Mouse (Mus musculus) CH12.LX (cell line): ENCODE results near the gene Erbb3. TPM values are rescaled to one million over a fixed set of nuclear protein-coding genes. Genes with fewer than 3 reads are reported as not detected.

ENCODE experiments used
- DNase-seq: peaks from one replicate; pipeline ENCODE4 v3.0.0-alpha.2; 2013; ENCODE audit errors: extremely low read depth
- H3K27ac ChIP-seq: 2 replicates; pipeline ENCODE4 v1.5.1; 2012; ENCODE audit warnings: low read depth, mild to moderate bottlenecking, control low read depth, moderate library complexity; ENCODE audit not compliant: insufficient read depth
- H3K27me3 ChIP-seq: replicated peaks from 2 replicates; pipeline ENCODE3; 2012; ENCODE audit warnings: inconsistent platforms
- H3K36me3 ChIP-seq, 2 experiments: replicated peaks in 1 of 2; 2 replicates each; pipeline versions ENCODE3 to v1.6.1; 2012; ENCODE audit warnings: inconsistent platforms in 1 of 2, low read length in 1 of 2, mild to moderate bottlenecking in 1 of 2, mixed read lengths in 1 of 2, moderate library complexity in 1 of 2; ENCODE audit not compliant: control insufficient read depth in 1 of 2, insufficient read depth in 1 of 2
- H3K4me1 ChIP-seq, 2 experiments: 2 replicates each; pipeline ENCODE4 v1.6.1; 2012; ENCODE audit warnings: inconsistent platforms in 1 of 2, moderate library complexity in 1 of 2; ENCODE audit not compliant: insufficient read depth in 2 of 2, control insufficient read depth in 1 of 2
- H3K4me2 ChIP-seq: 2 replicates; pipeline ENCODE4 v1.6.1; 2012; ENCODE audit warnings: low read depth, mild to moderate bottlenecking, control low read depth; ENCODE audit not compliant: poor library complexity, insufficient read depth, severe bottlenecking
- H3K4me3 ChIP-seq, 3 experiments: fragments of 150-350 bp in 1 of 3; sonication (generic) in 1 of 3; replicated peaks in 1 of 3; 2 replicates each; pipeline versions ENCODE3 to v1.5.1; 2011 to 2012; ENCODE audit warnings: low read depth in 2 of 3, low read length in 2 of 3, mild to moderate bottlenecking in 2 of 3, moderate library complexity in 2 of 3, control low read depth in 1 of 3, improper control_type of control experiment in 1 of 3, inconsistent platforms in 1 of 3, mixed read lengths in 1 of 3; ENCODE audit not compliant: poor library complexity in 1 of 3
- H3K79me2 ChIP-seq: replicated peaks from 2 replicates; pipeline ENCODE4 v1.6.1; 2012; ENCODE audit warnings: mild to moderate bottlenecking, moderate library complexity; ENCODE audit not compliant: control insufficient read depth, poor library complexity, insufficient read depth, severe bottlenecking; ENCODE audit errors: extremely low read depth
- H3K9ac ChIP-seq: 2 replicates; pipeline ENCODE4 v1.6.1; 2012; ENCODE audit warnings: low read depth, mild to moderate bottlenecking, control low read depth, moderate library complexity; ENCODE audit not compliant: insufficient read depth
- H3K9me3 ChIP-seq: replicated peaks from 2 replicates; pipeline ENCODE3; 2012; ENCODE audit warnings: low read length, inconsistent platforms, mixed read lengths
- CHD1 ChIP-seq: IDR thresholded peaks from 2 replicates; pipeline ENCODE4 v1.6.1; 2012; ENCODE audit warnings: low read depth, low read length, improper control_type of control experiment, inconsistent platforms
- CHD2 ChIP-seq: IDR thresholded peaks from 2 replicates; pipeline ENCODE4 v1.6.1; 2011; ENCODE audit warnings: low read length, improper control_type of control experiment
- CTCF ChIP-seq, 2 experiments: IDR thresholded peaks in 1 of 2; conservative IDR thresholded peaks in 1 of 2; 2 replicates each; pipeline ENCODE4 v1.5.1; 2011 to 2012; ENCODE audit warnings: low read depth in 2 of 2, low read length in 2 of 2, improper control_type of control experiment in 1 of 2, inconsistent platforms in 1 of 2, mild to moderate bottlenecking in 1 of 2, moderate library complexity in 1 of 2
- ELF1 ChIP-seq: IDR thresholded peaks from 2 replicates; pipeline ENCODE4 v1.6.1; 2014; ENCODE audit warnings: low read depth, mild to moderate bottlenecking, inconsistent platforms, low read length, improper control_type of control experiment
- EP300 ChIP-seq: IDR thresholded peaks from 2 replicates; pipeline ENCODE4 v1.6.1; 2011; ENCODE audit warnings: low read length, improper control_type of control experiment
- ETS1 ChIP-seq: conservative IDR thresholded peaks from 2 replicates; pipeline ENCODE4 v1.6.1; 2012; ENCODE audit warnings: low read depth, mild to moderate bottlenecking, inconsistent platforms, low read length, improper control_type of control experiment, moderate library complexity
- HCFC1 ChIP-seq: IDR thresholded peaks from 2 replicates; pipeline ENCODE4 v1.6.1; 2012; ENCODE audit warnings: low read depth, mild to moderate bottlenecking, inconsistent platforms, low read length, improper control_type of control experiment
- IRF4 ChIP-seq: IDR thresholded peaks from 2 replicates; pipeline ENCODE4 v1.6.1; 2014; ENCODE audit warnings: low read depth, mild to moderate bottlenecking, inconsistent platforms, low read length, improper control_type of control experiment
- JUN ChIP-seq: IDR thresholded peaks from 2 replicates; pipeline ENCODE4 v1.6.1; 2011; ENCODE audit warnings: low read depth, mild to moderate bottlenecking, low read length, improper control_type of control experiment, moderate library complexity; ENCODE audit not compliant: insufficient read depth
- MAX ChIP-seq: IDR thresholded peaks from 2 replicates; pipeline ENCODE4 v1.6.1; 2011; ENCODE audit warnings: low read length, improper control_type of control experiment
- MAZ ChIP-seq: IDR thresholded peaks from 2 replicates; pipeline ENCODE4 v1.6.1; 2012; ENCODE audit warnings: low read depth, mild to moderate bottlenecking, inconsistent platforms, low read length, improper control_type of control experiment, moderate library complexity
- MEF2A ChIP-seq: IDR thresholded peaks from 2 replicates; pipeline ENCODE4 v1.6.1; 2014; ENCODE audit warnings: low read depth, mild to moderate bottlenecking, inconsistent platforms, low read length, improper control_type of control experiment, borderline replicate concordance
- MXI1 ChIP-seq: IDR thresholded peaks from 2 replicates; pipeline ENCODE4 v1.6.1; 2011; ENCODE audit warnings: mild to moderate bottlenecking, low read depth, low read length, improper control_type of control experiment
- MYC ChIP-seq: IDR thresholded peaks from 2 replicates; pipeline ENCODE4 v1.6.1; 2011; ENCODE audit warnings: low read depth, mild to moderate bottlenecking, improper control_type of control experiment, low read length
- NRF1 ChIP-seq: IDR thresholded peaks from 2 replicates; pipeline ENCODE4 v1.6.1; 2014; ENCODE audit warnings: low read depth, mild to moderate bottlenecking, inconsistent platforms, low read length, improper control_type of control experiment, moderate library complexity
- PAX5 ChIP-seq: IDR thresholded peaks from 2 replicates; pipeline ENCODE4 v1.6.1; 2012; ENCODE audit warnings: low read length, inconsistent platforms, mixed read lengths
- POLR2A ChIP-seq: IDR thresholded peaks from 2 replicates; pipeline ENCODE4 v1.6.1; 2011; ENCODE audit warnings: low read depth, mild to moderate bottlenecking, improper control_type of control experiment, low read length
- RAD21 ChIP-seq: IDR thresholded peaks from 2 replicates; pipeline ENCODE4 v1.6.1; 2011; ENCODE audit warnings: low read depth, mild to moderate bottlenecking, low read length, improper control_type of control experiment, moderate library complexity
- RCOR1 ChIP-seq: conservative IDR thresholded peaks from 2 replicates; pipeline ENCODE4 v1.6.1; 2012; ENCODE audit warnings: low read depth, mild to moderate bottlenecking, inconsistent platforms, low read length, improper control_type of control experiment
- SMC3 ChIP-seq: IDR thresholded peaks from 2 replicates; pipeline ENCODE4 v1.6.1; 2011; ENCODE audit warnings: low read depth, low read length, improper control_type of control experiment
- TBP ChIP-seq: conservative IDR thresholded peaks from 2 replicates; pipeline ENCODE4 v1.6.1; 2011; ENCODE audit warnings: low read depth, low read length, improper control_type of control experiment
- TCF12 ChIP-seq: IDR thresholded peaks from 2 replicates; pipeline ENCODE4 v1.6.1; 2014; ENCODE audit warnings: low read depth, mild to moderate bottlenecking, inconsistent platforms, low read length, improper control_type of control experiment
- USF1 ChIP-seq: IDR thresholded peaks from 2 replicates; pipeline ENCODE4 v1.6.1; 2014; ENCODE audit warnings: low read depth, mild to moderate bottlenecking, inconsistent platforms, low read length, improper control_type of control experiment
- ZC3H11A ChIP-seq: IDR thresholded peaks from 2 replicates; pipeline ENCODE4 v1.6.1; 2012; ENCODE audit warnings: low read depth, mild to moderate bottlenecking, inconsistent platforms, low read length, improper control_type of control experiment
- ZKSCAN1 ChIP-seq: IDR thresholded peaks from 2 replicates; pipeline ENCODE4 v1.6.1; 2012; ENCODE audit warnings: low read depth, inconsistent platforms, low read length, improper control_type of control experiment, borderline replicate concordance
- ZMIZ1 ChIP-seq: IDR thresholded peaks from 2 replicates; pipeline ENCODE4 v1.6.1; 2012; ENCODE audit warnings: low read depth, mild to moderate bottlenecking, inconsistent platforms, low read length, improper control_type of control experiment
- ZNF384 ChIP-seq: IDR thresholded peaks from 2 replicates; pipeline ENCODE4 v1.6.1; 2012; ENCODE audit warnings: low read depth, low read length, improper control_type of control experiment, inconsistent platforms
- dilution Hi-C: fragments of 300-500 bp; cut with MboI; formaldehyde crosslinking; loops from 2 replicates; pipeline ENCODE4 v1.14.3; 2020; ENCODE audit warnings: low sequenced_read_pairs; ENCODE audit not compliant: extremely low pct_unique_long_range_greater_than_20kb, extremely low pct_ligation_motif_present
- in situ Hi-C: fragments of 300-500 bp; cut with MboI; formaldehyde crosslinking; loops from 3 replicates; pipeline ENCODE4 v1.14.3; 2019; ENCODE audit warnings: low sequenced_read_pairs, low pct_ligation_motif_present, low pct_unique_long_range_greater_than_20kb, mixed read lengths
- polyA plus RNA-seq: library from polyadenylated mRNA; unstranded; fragments of >175 nt; gene quantifications from 2 replicates; pipeline ENCODE4 v1.2.1, GENCODE M21; 2012; ENCODE audit warnings: low read depth; ENCODE audit not compliant: insufficient read length
- total RNA-seq, 2 experiments: library from RNA; depleted of rRNA; stranded (reverse); fragments of 300-350 nt in 1 of 2; fragments of >200 nt in 1 of 2; gene quantifications; 2 replicates each; pipeline ENCODE4 v1.2.3; 2012 to 2014

The Erbb3 gene
- total and polyA plus RNA-seq, 3 experiments, result 7.7 to 12.6 (median 11.3) TPM

DNA sequence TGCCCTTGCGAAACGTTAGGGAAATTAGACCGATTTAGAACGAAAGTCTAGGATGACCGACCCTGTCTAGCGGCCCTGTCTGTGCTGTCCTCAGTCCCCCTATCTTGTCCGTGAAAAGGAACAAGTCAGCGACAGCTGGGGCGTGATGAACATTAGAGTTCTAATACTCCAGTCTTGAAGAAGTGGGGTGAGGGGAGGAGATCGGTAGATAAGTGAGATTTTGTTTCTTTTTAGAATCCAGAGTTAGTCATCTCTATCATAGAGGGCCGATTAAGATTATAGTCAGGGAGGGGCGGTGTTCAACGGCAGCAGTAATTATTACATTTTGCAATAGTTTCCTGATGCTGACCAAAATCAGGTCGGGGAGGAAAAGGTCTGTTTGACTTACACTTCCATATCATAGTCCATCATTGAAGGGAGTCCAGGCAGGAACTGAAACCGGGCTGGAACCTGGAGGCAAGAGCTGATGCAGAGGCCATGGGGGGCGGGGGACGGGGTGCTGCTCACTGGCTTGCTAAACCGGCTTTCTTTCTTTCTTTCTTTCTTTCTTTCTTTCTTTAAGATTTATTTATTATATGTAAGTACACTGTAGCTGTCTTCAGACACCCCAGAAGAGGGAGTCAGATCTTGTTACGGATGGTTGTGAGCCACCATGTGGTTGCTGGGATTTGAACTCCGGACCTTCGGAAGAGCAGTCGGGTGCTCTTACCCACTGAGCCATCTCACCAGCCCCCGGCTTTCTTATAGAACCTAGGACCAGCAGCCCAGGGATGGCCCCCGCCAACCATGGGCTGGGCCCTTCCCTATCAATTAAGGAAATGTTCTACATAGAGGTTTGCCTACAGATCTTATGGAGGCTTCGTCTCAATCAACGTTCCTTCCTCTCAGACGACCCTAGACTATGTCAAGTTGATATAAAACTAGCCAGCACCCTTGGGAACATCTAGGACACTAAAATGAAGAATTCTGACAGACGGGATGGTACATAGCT is 62.8 kb downstream of the Erbb3 start:
- H3K79me2 ChIP-seq, result no peaks in the 10 kb centered on the region
- in situ Hi-C loops, result no loop called here
- TF ChIP-seq IRF4 (peak; percentile 72), CHD2 (no peak), EP300 (peak; percentile 46), ETS1 (0 out of 2 replicates have a peak, but pooled peaks have one; percentile 1), ZC3H11A (no peak), MEF2A (no peak), MAX (no peak), MYC (no peak), JUN (no peak), CHD1 (0 out of 2 replicates have a peak, but pooled peaks have one; percentile 39), ZNF384 (no peak), TBP (0 out of 2 replicates have a peak, but pooled peaks have one; percentile 1), ELF1 (no peak), RCOR1 (no peak), ZMIZ1 (no peak), HCFC1 (no peak), MXI1 (no peak; the same call in 1 of the 2 replicates)
- TF ChIP-seq, all 38 proteins: peak for 5
- H3K9ac ChIP-seq, result peak overlapping the region; percentile 70
- H3K4me1 ChIP-seq, result peaks cover 0 to 21% of the 10 kb centered on the region in 2 experiments; a peak in 2 of 4 replicates
- peak; percentile 33 for DNase-seq
- peaks cover 10 to 13% of the 10 kb centered on the region in 2 experiments for H3K36me3 ChIP-seq
- no peaks in the 10 kb centered on the region for H3K27me3 ChIP-seq
- H3K27ac ChIP-seq, result peak overlapping the region; percentile 50
- H3K9me3 ChIP-seq, result no peaks in the 10 kb centered on the region
- peak overlapping the region; percentile 54 to 92 (median 86) for H3K4me3 ChIP-seq
- peak overlapping the region; percentile 81 for H3K4me2 ChIP-seq
- dilution Hi-C loops, result no loop called here

DNA sequence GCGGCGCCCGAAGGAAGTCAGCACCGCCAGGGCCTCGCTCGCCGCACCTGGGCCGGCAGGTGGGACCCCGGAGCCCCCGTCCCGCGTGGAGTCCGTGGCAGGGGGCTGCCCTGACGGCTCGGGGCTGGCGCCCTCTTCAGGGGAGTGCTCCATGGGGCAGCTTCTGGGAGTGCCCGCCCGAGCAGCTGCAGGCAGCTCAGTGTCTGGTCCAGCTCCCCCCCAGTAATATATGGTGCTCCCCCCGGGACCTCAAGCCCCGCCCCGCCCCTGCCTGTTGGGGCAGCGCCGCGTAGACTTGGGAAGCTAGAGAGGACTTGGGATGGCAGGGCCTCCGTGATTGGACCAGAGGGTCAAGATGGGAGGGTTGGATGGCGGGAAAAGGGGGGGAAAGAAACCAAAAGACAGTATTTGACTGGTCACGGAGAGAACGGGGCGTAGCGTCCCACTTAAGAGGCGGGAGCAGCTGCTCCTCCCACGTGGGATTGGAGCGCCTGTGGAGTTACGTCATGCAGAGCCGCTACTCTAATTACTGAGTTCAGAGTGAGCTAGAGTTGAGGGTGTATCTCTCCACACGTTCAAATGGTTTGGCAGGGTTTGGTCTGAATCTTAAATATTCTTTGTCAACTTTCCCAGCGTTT is 63.7 kb downstream of the Erbb3 start, which contains the start of gene Esyt1:
Esyt1 (minus strand) TSS at position 201 of the 638 bp plus-strand sequence.
- no peaks in the 10 kb centered on the region for H3K27me3 ChIP-seq
- H3K9ac ChIP-seq, result peak within 1 kb of the TSS; percentile 71
- peaks cover 18 to 22% of the 10 kb centered on the region in 2 experiments for H3K36me3 ChIP-seq
- DNase-seq, result peak; percentile 99
- H3K27ac ChIP-seq, result peak within 1 kb of the TSS; percentile 51
- in situ Hi-C loops (no loop called here), dilution Hi-C loops (no loop called here)
- H3K9me3 ChIP-seq, result no peaks in the 10 kb centered on the region
- peak within 1 kb of the TSS; percentile 86 to 92 (median 86) for H3K4me3 ChIP-seq
- H3K4me1 ChIP-seq, result peaks cover 0 to 21% of the 10 kb centered on the region in 2 experiments; a peak in 2 of 4 replicates
- no peaks in the 10 kb centered on the region for H3K79me2 ChIP-seq
- peak within 1 kb of the TSS; percentile 81 for H3K4me2 ChIP-seq
- no peak for TF ChIP-seq ZC3H11A
- peak; percentile 91; the same call in 1 of the 2 replicates for TF ChIP-seq MAX
- TF ChIP-seq MAZ, result peak; percentile 71
- peak; percentile 91 for TF ChIP-seq TBP
- no peak for TF ChIP-seq RAD21
- TF ChIP-seq MXI1, result no peak; the same call in 1 of the 2 replicates
- TF ChIP-seq JUN, result peak; percentile 72
- TF ChIP-seq MYC, result peak; percentile 87
- no peak for TF ChIP-seq NRF1
- no peak for TF ChIP-seq RCOR1
- TF ChIP-seq TCF12, result peak; percentile 60
- no peak for TF ChIP-seq SMC3
- peak; percentile 89 for TF ChIP-seq POLR2A
- no peak for TF ChIP-seq ZKSCAN1
- no peak for TF ChIP-seq PAX5
- peak; percentile 83 for TF ChIP-seq ZMIZ1
- TF ChIP-seq HCFC1, result peak; percentile 52
- TF ChIP-seq CTCF (conservative IDR thresholded peaks at IDR 0.05 in 1 of 2, IDR thresholded peaks at IDR 0.05 in 1 of 2; ENCODE audit: low read depth in 2 of 2, low read length in 2 of 2), result peak in 1 of 2 experiments; percentile 52; a peak in 2 of 4 replicates
- no peak for TF ChIP-seq MEF2A
- TF ChIP-seq ETS1, result peak; percentile 44; the same call in 1 of the 2 replicates
- peak; percentile 59; the same call in 1 of the 2 replicates for TF ChIP-seq CHD2
- TF ChIP-seq ELF1, result 0 out of 2 replicates have a peak, but pooled peaks have one; percentile 38
- TF ChIP-seq USF1, result peak; percentile 40
